Mouse (Mus musculus) erythroblast, embryonic 14.5 days (primary cell): ENCODE results near the gene Tmem81.

Source experiments
- GATA1 ChIP-seq: IDR thresholded peaks from 2 replicates; pipeline ENCODE4 v1.6.1; 2012; ENCODE audit warnings: low read length, inconsistent platforms, mixed read lengths
- TAL1 ChIP-seq: IDR thresholded peaks from 3 replicates; pipeline ENCODE4 v1.6.1; 2012; ENCODE audit warnings: low read length, inconsistent platforms, mixed read lengths

GRCm38 (mm10) chr1:132471032-132471431 lies 35.0 kb upstream of the Tmem81 start:
- TF ChIP-seq TAL1 (no peak), GATA1 (no peak)
